Mouse (Mus musculus) NIH3T3 (cell line): Measurements from ENCODE around the gene As3mt.

Experiments used
- DNase-seq: peaks from one replicate; pipeline ENCODE4 v3.0.0-alpha.2; 2012; ENCODE audit warnings: low read depth

The As3mt gene

GRCm38 (mm10) chr19:46707296-46708151, at the start of gene As3mt:
Gene As3mt, plus strand, starts transcription at chr19:46707458.
- DNase-seq: peak; percentile 54

DNA sequence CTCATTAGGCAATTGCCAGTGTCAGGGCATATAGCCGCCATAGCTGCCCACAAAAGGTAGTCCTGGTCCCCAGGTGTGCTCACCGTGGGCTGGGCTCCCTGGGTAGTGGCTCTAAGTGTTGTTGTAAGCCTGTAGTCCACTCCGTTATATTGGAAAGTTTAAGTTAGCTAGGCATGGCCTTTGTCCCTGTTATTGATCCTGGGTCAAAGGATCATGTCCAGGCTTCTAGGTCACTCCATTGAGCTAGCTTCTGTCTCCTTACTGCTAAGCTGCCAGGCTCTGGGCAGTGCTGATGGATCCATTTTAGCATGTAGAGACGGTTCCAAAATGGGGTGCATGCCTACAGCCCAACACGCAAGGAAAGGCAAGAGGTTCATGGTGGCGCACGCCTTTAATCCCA, 48.9 kb upstream of the As3mt start:
- DNase-seq: no peak

DNA sequence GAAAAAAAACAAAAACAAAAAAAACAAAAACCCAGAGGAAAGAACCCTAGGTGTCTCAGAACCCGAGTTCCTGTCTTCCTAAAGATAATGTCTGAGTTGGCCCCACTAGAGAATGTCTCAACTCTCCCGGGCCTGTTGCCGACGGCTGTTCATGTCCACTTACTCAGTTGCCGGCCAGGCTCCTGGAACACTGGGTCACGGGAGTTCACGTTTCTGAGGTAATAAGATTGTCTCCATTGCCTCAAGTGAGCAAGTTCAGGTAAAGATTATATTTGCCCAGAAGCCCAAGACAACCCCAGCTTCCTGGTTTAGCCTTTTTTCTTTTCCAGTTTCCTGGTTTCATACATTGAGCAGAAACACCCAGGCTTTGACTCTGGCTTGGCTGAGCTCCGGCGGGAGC, 48.4 kb upstream of the As3mt start:
- DNase-seq: no peak

DNA sequence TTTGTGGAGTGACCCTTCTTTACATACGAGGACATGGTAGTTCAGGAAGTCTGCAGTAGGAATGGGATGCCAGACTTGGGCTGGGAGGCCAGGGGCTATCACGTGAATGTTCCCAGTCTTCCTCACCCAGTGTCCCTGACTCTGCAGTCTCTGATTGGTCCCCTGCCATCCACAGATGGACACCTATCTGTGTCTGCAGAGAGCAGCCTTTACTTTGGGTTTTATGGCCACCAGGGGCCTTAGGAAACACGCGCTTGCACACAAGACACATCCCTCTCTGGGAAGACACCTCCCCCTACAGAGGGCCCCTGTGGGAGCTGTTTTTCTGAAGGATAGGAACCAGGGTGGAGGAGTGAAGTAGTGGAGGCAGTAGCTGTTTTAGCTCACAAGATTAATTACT, 45.7 kb upstream of the As3mt start:
- DNase-seq: no peak

- DNase-seq: peak; percentile 48
These were observed 45.0 kb upstream of the As3mt start for GRCm38 (mm10) chr19:46662214-46662613.

DNA sequence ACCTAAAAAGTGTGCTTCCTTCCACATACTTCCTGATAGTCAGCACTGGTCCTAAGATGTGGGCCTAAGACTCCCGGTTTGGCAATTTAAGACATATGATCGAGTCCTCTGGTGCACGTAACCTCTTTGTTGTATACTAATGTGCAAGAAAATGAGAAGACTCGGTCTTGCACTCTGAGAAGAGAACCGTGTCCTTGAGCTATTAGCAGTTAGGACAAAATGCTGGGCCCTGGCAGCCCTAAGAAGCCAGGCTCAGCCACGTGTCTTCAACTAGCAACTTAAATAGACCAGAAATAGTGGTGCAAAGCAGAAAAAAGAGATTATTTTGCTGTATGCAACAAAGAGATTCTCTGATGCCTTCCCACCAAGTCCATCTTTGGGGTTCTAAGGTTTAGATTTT, 44.5 kb upstream of the As3mt start:
- no peak for DNase-seq

DNA sequence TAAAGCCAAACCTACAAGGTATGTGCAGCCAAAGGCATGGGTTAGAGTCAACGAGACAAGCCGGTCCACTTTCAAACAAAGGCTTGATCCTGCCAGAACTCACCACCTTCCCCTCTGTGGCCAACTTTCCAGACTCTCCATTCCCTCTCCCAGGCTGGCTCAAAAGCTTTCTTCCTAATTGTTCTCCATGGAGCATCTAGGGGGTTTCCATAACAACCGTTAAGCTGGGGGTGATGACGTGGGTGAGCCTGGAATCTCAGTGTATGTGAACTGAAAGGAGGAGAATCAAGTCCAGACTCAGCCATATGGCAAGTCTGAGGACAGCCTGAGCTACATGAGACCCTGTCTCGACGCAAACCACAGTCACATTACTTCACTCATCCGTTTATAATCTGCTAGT, 41.8 kb upstream of the As3mt start:
- DNase-seq: peak; percentile 50

DNA sequence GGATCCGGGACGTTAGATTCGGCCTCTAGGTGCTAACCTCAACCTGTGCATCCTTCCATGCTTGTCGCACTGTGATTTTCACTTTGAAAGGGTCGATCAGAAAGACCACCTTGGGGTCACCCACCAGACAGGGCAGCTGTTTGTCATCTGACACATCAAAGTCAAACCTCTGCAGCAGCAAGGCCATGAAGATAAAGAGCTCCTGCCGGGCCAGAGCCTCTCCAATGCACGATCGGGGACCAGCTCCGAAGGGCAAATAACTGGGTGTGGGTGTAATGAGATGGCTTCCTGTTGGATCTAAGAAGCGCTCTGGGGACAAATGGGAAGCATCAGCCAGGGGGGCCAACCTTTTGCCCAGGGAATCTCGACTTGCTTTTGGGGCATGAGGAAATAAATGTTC, 40.0 kb upstream of the As3mt start:
- DNase-seq: no peak

GRCm38 (mm10) chr19:46668263-46668662, 39.0 kb upstream of the As3mt start:
- DNase-seq: no peak

- DNase-seq: no peak
These were observed 37.5 kb upstream of the As3mt start for GRCm38 (mm10) chr19:46669802-46670201.

DNA sequence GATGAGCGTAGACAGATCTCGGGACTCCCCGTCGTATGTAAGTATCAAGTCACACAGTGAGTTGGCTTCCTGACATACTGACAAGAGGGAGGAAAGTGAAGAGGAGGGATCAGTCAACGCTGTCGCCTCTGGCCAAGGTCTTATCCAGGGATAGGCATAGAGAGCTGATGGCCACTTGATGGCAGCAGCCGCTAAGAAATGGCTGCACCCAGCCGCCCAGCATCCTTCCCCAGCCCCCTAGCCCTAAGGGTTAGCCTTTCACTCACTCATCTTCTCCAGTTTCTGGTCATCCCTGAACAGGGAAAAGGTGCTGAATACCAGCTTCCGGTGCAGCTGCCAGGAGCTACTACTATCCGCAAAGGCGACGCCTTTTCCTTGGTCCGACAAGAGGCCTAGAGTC, 36.6 kb upstream of the As3mt start:
- DNase-seq: peak; percentile 84

DNA sequence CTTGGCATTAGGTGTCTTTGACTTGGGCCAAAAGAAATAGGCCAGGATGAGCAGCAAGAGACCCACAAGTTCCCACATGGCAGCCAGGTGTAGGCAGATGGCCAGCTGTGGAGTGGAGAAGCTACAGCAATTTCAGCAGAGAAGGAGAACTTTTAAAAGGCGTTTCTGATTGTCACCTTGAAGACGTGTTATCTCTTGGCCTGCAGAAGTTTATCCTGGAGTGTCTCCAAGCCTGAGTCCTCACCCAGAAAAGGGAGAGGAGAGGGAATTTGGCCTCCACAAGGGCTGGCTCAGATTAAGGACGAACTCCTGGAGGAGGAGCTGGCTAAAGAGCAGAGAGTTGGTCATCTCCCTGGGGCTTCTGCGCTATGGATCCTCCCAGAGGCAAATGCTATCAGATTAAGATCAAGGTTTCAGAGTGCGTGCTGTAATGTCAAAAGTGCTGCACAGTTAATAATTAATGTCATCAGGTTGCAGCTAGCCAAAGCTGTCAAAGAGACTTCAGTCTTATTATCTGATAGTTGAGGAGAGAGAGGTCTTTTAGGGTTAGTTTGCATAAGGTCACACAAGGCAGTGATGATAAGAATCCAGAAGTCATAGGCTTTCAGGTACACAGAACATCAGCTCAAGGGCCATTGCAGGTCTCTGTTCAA, 34.4 kb upstream of the As3mt start, which contains the start of gene Cyp17a1:
Gene Cyp17a1 (minus strand): TSS at position 407 of the 653 bp plus-strand sequence.
- peak; percentile 29 for DNase-seq

DNA sequence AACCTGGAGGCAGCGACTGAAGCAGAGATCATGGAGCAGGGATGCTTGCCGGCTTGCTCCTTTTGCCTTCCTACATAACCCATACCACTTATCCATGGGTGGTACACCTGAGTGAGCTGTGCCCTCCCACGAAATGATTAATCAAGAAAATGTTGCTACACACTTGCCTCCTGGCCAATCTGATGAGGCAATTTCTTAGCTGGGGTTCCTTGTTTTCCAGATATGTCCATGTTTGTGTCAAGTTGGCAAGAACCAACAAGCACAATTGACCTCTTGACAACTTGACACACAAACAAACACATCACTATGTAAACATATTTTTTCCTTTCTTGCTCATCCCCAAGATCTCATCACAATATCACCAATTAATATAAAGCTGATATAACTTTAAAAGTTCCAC, 31.6 kb upstream of the As3mt start:
- no peak for DNase-seq

- no peak for DNase-seq
These were observed 27.4 kb upstream of the As3mt start for GRCm38 (mm10) chr19:46679720-46680383.

DNA sequence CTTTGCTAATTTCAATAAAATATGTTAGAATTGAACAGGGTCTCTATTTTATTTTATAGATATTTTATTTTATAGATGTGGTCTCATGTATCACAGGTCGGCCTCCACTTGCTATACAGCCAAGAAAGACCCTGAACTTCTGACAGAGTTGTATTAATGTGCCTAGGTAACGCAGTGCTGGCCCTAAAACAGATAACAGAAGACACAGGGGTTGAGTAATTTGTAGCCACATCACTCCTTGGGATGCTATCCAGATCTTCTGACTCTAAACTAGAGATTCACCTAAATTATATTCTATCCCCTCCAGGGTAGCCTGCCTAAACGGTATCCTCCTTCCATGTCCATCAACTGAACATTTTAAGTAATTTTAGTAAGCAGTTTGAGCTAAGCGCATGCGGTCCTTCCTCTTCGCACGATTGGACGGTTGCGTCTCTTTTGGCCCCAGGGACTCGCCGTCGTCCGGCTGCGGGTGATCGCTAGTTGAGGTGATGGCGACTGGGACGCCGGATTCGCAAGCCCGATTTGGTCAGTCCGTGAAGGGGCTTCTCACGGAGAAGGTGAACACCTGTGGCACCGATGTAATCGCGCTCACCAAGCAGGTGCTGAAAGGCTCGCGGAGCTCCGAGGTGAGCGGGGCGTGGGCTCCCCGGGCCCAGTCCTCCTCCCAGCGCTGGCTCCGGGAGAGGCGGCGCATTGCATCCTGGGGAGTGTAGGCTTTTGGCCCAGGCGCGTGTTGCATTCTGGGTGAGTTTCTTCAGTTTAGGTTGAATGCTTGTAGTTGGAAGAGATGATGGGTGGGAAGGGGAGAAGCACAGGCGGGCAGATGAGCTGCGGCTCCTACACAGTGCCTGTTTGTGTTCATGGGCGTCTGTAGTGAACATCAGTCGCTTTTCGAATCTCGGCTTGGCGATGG, 17.5 kb upstream of the As3mt start, which contains the start of gene Borcs7:
Gene Borcs7 (plus strand): TSS at position 447 of the 913 bp plus-strand sequence.
- peak; percentile 92 for DNase-seq

DNA sequence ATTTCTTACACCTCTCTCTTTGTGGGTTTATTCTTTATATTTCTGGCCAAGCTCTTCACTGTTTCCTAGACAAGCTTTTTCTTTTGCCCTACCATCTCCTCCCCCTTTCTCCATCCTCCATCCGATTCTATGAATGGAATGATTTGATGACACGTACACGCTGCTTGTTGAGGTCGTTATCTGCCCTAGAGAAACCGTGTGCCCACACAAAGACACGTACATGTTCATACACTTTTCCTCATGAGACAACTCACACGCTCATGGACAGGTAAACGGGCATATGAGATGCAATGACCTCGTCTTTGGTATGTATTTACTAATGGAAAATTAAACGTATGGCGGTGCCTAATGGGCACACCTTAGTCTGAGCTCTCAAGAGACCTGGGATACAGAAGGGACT, 16.9 kb upstream of the As3mt start:
- no peak for DNase-seq

- DNase-seq: no peak
These were observed 16.2 kb upstream of the As3mt start for GRCm38 (mm10) chr19:46691078-46691477.

- peak; percentile 56 for DNase-seq
These were observed 14.1 kb upstream of the As3mt start for GRCm38 (mm10) chr19:46693146-46693545.

- no peak for DNase-seq
These were observed 10.8 kb upstream of the As3mt start for GRCm38 (mm10) chr19:46696482-46696881.

DNA sequence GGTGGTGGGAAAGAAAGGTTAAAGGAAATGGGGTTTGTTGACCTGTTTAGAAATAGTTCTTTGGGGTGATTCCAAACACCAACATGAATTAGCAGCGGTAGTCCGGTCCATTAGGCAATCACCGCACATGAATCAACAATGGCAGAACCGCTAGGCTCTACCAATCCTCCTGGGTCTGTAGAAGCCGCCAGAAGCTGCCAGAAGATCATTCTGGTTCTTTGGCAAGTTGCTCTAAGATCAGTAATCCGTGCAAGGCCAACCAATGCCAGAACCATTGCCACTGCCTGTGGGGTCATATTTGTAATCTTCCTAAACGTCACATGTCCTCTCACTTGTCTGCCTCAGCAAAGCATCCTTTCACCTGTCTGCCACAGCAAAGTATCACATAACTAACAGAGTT, 10.3 kb upstream of the As3mt start:
- DNase-seq: no peak

DNA sequence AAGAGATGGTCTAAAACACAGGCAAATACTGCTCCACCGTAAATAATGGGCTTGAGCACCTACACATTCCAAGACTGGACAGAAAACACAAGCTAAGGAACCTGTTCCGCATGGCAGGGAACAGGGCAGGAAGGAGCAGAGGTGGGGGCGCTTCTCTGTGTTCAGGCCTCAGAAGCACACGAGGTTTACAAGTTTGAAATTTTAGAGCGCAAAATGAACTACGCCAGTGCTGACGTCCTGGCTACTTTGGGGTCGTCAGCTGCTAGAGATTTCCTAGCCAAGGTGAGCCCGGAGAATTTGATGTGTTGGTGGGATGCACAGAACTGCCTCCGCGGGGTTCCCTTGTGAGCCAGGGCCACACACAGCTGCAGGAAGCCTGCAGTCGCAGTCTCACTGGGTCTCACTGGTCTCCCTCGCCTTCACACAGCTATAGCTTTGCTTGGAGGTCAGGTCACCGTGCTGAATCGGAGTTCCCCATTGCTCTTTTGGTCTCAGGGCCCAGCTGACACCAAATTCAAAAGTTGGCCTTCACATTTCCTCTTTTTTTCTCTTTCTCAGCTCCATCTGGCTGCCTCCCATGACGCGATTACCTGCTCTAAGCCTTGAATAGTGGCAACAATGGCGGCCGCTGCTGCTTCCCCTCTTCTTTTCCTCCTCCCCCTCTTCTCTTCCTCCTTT, 9.3 kb upstream of the As3mt start:
- DNase-seq: no peak
